Mouse (Mus musculus): ENCODE data around the gene Olfr183.
"Not testable (repeated sequence)": the region's sequence is repeated elsewhere in the genome, so short reads cannot be mapped to it uniquely, and the experiment has no call there.

Gene Olfr183

DNA sequence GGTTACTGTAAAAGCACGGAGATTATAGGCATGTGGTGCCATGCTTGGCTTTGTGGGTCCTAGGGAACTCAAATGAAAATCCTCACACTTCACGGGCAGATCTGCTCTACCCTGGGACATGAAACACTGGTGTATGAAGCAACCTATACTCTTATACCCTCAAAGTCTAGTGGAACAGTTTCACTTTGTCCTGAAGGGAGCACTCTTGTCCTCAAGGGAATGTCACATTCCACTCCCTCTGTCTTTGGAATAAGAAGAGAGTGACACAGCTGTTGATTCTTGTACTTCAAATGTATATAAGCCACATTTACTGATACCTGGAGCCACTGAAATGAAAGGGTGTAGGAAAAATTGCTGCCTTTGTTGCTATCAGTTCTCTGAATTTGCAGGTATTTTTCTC, at the start of gene Olfr183:
Gene Olfr183, plus strand, starts transcription at position 301 of the 400 bp plus-strand sequence.
- no peak for DNase-seq (ENCODE audit: low spot score in 2 of 2)

DNA sequence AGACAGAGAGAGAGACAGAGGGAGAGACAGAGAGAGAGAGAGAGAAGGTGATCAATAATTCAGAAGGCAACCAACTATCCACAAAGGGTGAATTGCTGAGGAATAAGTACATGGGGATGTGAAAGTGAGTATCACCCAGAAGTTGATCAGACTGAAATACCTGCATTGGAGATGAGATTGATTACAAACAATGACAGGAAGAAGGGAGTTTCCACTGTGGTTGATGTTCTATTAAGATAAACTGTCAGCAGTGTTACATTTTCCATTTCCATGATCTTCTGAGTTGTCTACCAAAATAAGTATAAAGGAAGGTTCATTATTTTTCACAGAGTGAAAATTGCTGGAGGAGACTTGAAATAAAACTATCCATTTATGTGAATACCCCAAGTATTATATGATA, 12.0 kb downstream of the Olfr183 start:
- no peak for DNase-seq (ENCODE audit: low spot score in 2 of 2)

DNA sequence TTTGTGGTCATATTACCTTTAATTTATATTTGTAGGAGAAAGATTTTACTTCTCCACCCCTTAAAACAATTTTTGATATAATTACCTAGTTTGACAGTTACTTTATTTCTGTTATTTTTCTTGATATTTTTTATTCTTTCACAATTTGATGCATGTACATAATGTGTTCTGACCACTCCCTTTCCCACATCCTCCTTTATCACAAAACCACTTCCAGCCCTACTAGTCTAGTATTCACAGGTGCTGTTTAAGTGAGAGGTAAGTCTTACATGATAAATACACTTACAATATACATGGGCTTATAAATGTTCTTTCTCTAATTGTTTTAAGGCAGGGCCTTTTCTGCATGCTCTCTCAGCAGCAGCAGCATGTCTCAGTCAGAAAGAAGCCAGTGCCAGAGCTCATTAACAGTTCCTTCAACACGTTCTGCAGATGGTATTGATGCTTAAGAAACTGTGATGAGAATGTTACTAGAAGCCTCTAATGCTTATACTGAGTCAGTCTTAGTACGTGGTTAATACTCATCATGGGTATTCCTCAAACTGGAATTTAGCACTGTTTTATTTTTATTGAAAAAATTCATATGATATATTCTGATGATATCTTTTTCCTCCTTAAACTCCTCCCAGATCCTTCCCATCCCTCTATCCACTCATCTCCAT, 18.3 kb downstream of the Olfr183 start:
- no peak for DNase-seq (ENCODE audit: low spot score in 2 of 2)

DNA sequence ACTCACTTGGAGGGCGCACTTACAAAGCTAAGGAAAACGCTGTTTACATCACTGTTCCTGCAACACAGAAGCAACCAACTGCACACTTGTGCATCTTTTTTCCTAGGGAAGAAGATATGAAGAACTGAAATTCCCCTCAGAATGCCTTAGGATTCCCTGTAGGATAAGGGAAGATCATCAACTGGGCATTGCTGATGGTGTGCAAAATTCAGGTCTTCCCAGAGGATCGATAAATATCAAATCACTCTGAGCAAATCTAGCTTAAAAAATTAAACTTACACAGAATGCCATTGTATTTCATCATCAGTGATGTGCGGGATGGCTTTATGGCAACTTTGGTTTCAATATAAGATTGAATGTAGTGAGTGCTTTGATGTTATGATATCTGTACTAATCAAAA, 35.0 kb downstream of the Olfr183 start, which contains the start of gene Olfr186:
Gene Olfr186, minus strand, starts transcription at position 101 of the 400 bp plus-strand sequence.
- DNase-seq (ENCODE audit: low spot score in 2 of 2): no peak

DNA sequence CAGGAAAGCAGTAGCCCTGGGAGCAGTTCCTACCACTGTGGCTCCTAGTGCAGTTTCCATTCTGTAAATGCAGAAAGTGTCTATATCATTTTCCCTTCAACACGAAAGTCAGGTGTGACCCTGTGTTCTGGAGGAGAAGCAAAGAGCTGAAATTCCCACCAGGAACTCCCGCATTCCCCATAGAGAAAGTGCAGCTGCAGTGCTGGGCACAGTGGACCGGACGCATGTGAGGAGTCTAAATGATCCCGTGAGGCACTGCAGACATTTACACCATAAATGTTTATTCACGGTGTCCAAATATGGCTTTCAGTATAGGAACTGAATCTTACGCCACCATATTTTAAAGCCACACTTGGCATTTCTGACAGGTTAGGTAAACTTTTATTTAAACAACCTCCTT, 44.6 kb downstream of the Olfr183 start, which contains the start of gene Olfr187:
Gene Olfr187, minus strand, starts transcription at position 58 of the 400 bp plus-strand sequence.
- DNase-seq (ENCODE audit: low spot score in 2 of 2): no peak

DNA sequence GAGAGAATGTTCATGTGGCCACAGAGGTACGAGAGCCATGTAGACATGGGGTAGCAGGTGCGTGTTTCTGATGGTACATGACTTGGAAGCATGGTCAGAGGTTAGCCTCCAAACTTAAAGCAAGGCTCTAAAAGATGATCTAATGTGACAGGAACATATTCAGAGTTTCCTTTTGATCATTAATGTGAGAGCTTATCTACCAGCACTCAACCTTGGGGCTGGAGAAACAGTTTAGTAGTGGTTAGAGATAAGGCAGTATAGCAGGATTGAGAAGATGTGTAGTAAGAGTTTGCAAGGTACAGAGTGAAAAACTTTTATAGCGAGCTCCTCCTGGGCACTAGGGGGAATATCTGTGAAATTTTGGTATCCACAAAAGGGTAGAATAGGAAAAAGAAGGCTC, 50.7 kb downstream of the Olfr183 start:
- DNase-seq (ENCODE audit: low spot score in 2 of 2): no peak

DNA sequence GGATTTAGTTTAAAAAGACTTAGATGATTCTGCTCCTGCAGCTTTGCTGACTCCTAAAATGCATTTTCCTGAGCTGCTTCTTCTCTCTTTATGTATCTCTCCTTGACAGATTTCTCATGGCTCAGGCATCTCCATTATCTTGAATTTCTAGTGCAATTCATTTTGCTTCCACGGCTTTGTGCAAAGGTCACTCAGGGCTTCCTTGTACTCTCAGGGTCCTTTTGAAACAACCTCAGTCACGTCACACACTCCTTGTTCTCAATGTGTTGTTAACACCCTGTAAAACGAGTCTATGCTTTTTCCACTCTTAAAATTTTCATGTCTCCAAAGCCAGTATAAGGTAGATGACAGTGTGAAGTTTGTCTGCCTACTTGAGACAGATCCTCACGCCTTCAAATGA, 52.4 kb downstream of the Olfr183 start:
- no peak for DNase-seq (ENCODE audit: low spot score in 2 of 2)

DNA sequence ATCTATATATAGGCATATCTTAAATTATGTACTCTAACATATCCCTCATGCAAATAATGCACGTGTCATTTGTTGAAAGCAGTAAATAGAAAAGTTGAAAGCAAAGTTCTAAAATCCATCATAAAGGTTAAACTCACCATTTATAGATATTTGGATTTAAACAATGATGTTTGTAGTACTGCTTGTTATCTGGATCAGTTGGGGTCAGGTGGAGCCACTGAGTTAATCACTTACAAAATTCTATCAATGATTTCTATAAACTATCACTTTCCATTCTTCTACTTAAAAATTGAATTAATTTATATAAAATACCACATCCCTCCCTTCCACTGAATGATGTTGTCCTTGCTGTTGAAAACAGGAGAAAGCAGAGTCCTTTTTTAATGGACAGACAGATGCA, 53.7 kb downstream of the Olfr183 start:
- DNase-seq (ENCODE audit: low spot score in 2 of 2): no peak

DNA sequence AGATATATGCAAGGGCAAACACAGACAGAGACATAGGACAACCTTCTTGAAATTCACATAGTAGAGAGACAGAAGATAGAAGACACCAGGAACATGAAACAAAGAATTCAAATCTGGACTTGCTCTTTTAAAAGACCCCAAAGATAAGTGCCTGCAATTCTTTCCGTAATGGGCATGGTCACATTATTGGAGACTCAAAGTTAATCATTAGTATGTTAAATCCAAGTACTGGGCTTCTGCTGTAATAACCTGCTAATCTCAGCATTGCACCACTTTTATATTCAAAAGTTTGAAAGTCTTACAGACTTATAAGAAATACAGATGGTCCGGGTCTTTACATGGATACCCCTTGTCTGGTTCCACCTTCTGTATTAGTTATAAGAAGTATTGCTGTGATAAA, 54.1 kb downstream of the Olfr183 start:
- DNase-seq (ENCODE audit: low spot score in 2 of 2): not testable (repeated sequence)

Measured in urinary bladder, postnatal 4 days (tissue).